Mouse (Mus musculus) heart, adult 2 months (tissue): ENCODE measurements around the gene Fads2. TPM values are rescaled to one million over a fixed set of nuclear protein-coding genes. Genes with fewer than 3 reads are reported as not detected.

Source experiments
- DNase-seq, 2 experiments: peaks; one replicate each; pipeline ENCODE4 v3.0.0; 2021
- H3K27ac ChIP-seq: fragments of 200-600 bp; 2 replicates; pipeline ENCODE4 v1.8.1; 2022
- H3K27me3 ChIP-seq: fragments of 200-500 bp; 2 replicates; pipeline ENCODE4 v1.6.1; 2012; ENCODE audit warnings: mild to moderate bottlenecking, low read length, inconsistent platforms, mixed read lengths; ENCODE audit not compliant: control insufficient read depth, insufficient read depth
- H3K36me3 ChIP-seq: fragments of 200-500 bp; 2 replicates; pipeline ENCODE4 v1.6.1; 2012; ENCODE audit warnings: low read length, inconsistent platforms; ENCODE audit not compliant: control insufficient read depth, insufficient read depth
- H3K4me1 ChIP-seq: fragments of 200-500 bp; 2 replicates; pipeline ENCODE4 v1.6.1; 2011; ENCODE audit warnings: low read length; ENCODE audit not compliant: control insufficient read depth, insufficient read depth
- H3K4me3 ChIP-seq: fragments of 200-600 bp; 2 replicates; pipeline ENCODE4 v1.8.1; 2022
- H3K79me2 ChIP-seq: fragments of 200-500 bp; replicated peaks from 2 replicates; pipeline ENCODE4 v1.6.1; 2012; ENCODE audit warnings: mild to moderate bottlenecking, inconsistent platforms, low read length, moderate library complexity, mixed read lengths; ENCODE audit not compliant: control insufficient read depth, insufficient read depth
- H3K9ac ChIP-seq: fragments of 200-500 bp; 2 replicates; pipeline ENCODE4 v1.6.1; 2012; ENCODE audit warnings: low read depth, mild to moderate bottlenecking, control low read depth, inconsistent platforms, low read length, mixed read lengths
- CTCF ChIP-seq: fragments of 200-600 bp; IDR thresholded peaks from 2 replicates; pipeline ENCODE4 v1.8.1; 2022; ENCODE audit warnings: antibody characterized with exemption, mild to moderate bottlenecking, moderate library complexity
- EP300 ChIP-seq: fragments of 200-500 bp; IDR thresholded peaks from 2 replicates; pipeline ENCODE4 v1.6.1; 2011; ENCODE audit warnings: low read depth, low read length, control low read depth; ENCODE audit not compliant: insufficient read depth
- POLR2A ChIP-seq: fragments of 200-500 bp; IDR thresholded peaks from 2 replicates; pipeline ENCODE4 v1.6.1; 2011; ENCODE audit warnings: mild to moderate bottlenecking, low read depth, low read length, control low read depth; ENCODE audit not compliant: insufficient read depth
- WGBS: fragments of 180-500 bp; shearing (Covaris S2); methylation state at CpG from one replicate; pipeline ENCODE4 v1.1.7; 2018; 5-methylcytosine and 5-hydroxymethylcytosine counted together
- intact Hi-C: fragments of 180-260 bp; cut with DNase I; formaldehyde crosslinking; loops from one replicate; pipeline ENCODE4 v1.15.1; 2025
- polyA plus RNA-seq: library from polyadenylated mRNA; depleted of rRNA; stranded (reverse); fragments of >200 nt; gene quantifications from 2 replicates; pipeline ENCODE4 v1.2.3, GENCODE M21; 2012
- total RNA-seq, 2 experiments: library from RNA; stranded (reverse); gene quantifications; 2 replicates each; pipeline ENCODE4 v1.2.3; 2021

Fads2 gene
- total and polyA plus RNA-seq, 3 experiments = 5.3 to 13.3 (median 6.3) TPM

DNA sequence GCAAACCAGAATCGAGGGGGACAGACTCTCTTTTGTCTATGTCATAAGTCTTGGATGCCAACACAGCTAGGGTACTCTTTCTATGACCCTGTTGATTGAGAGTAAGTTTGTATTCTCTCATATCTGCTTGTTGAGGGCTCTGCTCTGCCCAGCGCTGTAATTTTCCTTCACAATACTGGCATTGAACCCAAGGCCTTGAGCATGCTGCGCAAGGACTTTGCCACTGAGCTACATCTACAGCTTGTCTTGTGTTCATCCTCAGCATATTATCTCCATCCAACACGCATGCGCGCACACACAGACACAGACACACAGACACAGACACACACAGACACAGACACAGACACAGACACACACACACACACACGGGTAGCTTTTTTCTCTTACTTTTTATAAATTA, 21.2 kb downstream of the Fads2 start:
- Histone ChIP-seq H3K4me3 (no peak overlapping the region), H3K36me3 (no peaks in the 10 kb centered on the region), H3K27ac (no peak overlapping the region), H3K4me1 (0 out of 2 replicates have a peak, but pooled peaks cover 4% of the 10 kb centered on the region), H3K79me2 (no peaks in the 10 kb centered on the region), H3K27me3 (no peaks in the 10 kb centered on the region), H3K9ac (no peak overlapping the region)
- intact Hi-C loops = no loop called here
- WGBS = 94% methylated on average over 7 of the region's 7 CpGs
- DNase-seq = no peak
- TF ChIP-seq POLR2A = no peak
- no peak for TF ChIP-seq CTCF
- TF ChIP-seq EP300 = no peak

DNA sequence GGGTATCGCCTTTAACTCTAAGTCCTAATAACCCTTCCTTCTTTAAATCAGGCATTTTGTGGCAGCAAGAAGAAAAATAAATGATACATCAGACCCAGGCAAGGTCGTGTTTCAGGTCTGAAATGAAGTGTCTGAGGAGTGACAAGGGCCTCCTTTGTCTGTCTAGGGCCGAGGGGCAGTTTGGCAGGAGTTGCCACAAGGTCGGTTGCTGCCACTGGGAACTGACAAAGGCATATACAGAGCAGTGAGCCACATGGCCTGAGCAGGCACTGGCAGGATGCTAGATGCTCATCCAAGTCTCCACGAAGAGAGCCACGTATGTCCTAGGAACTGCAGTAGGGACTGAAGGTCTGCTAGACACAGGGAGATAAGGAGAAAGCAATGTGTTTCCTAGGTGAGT, 23.2 kb downstream of the Fads2 start:
- Histone ChIP-seq H3K27ac (no peak overlapping the region), H3K4me3 (no peak overlapping the region), H3K79me2 (no peaks in the 10 kb centered on the region), H3K9ac (no peak overlapping the region), H3K4me1 (0 out of 2 replicates have a peak, but pooled peaks cover 4% of the 10 kb centered on the region), H3K36me3 (no peaks in the 10 kb centered on the region), H3K27me3 (no peaks in the 10 kb centered on the region)
- WGBS = 87% methylated on average over 6 of the region's 6 CpGs
- no peak for TF ChIP-seq EP300
- TF ChIP-seq POLR2A = no peak
- TF ChIP-seq CTCF = no peak
- no peak for DNase-seq
- intact Hi-C loops = no loop called here

DNA sequence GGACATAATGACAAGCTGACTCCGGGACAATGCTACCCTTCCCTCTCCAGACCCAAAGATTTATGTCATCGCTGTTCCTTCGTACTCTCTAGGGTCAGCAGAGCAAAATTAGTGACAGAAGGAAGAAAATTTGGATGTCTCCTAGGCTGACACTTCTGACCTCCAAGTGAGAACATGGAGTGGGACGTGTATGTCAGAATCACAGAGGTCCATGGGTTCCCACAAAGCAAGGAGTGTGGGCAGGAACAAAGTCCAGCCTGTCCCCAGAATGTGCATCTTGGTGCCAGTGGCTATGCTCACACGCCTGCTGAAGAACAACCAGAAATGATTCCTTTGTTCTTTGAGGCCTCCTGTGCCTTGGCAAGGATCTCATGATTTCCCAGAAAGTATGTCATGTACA, 28.4 kb downstream of the Fads2 start:
- WGBS = 92% methylated on average over 5 of the region's 5 CpGs
- Histone ChIP-seq H3K4me3 (no peak overlapping the region), H3K79me2 (no peaks in the 10 kb centered on the region), H3K27ac (no peak overlapping the region), H3K9ac (no peak overlapping the region), H3K27me3 (no peaks in the 10 kb centered on the region), H3K4me1 (no peaks in the 10 kb centered on the region), H3K36me3 (no peaks in the 10 kb centered on the region)
- intact Hi-C loops = no loop called here
- TF ChIP-seq CTCF (no peak), EP300 (no peak), POLR2A (no peak)
- DNase-seq = no peak

DNA sequence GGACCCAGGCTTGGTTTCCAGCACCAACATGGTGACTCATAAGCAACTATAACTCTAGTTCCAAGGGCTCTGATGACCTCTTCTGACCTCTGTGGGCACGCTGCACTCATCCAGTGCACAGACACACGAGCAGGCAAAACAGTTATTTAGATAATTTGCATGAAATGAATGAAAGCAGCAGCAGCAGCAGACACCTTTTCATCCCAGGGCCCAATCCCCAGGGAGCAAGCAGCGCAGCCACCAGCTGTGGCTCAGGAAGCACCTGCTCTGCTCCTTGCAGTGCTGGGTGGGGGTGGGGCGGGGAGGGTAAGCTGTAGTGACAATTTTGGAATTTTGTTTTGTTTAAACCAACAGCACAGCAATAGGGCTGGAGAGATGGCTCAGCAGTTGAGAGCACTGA, 29.7 kb downstream of the Fads2 start:
- H3K9ac ChIP-seq = no peak overlapping the region
- H3K4me3 ChIP-seq = no peak overlapping the region
- DNase-seq = no peak
- no peak for TF ChIP-seq POLR2A
- no peak for TF ChIP-seq CTCF
- no peak for TF ChIP-seq EP300
- 61% methylated on average over 4 of the region's 4 CpGs for WGBS
- no peaks in the 10 kb centered on the region for H3K4me1 ChIP-seq
- no peaks in the 10 kb centered on the region for H3K27me3 ChIP-seq
- intact Hi-C loops = no loop called here
- H3K36me3 ChIP-seq = no peaks in the 10 kb centered on the region
- no peak overlapping the region for H3K27ac ChIP-seq
- no peaks in the 10 kb centered on the region for H3K79me2 ChIP-seq

DNA sequence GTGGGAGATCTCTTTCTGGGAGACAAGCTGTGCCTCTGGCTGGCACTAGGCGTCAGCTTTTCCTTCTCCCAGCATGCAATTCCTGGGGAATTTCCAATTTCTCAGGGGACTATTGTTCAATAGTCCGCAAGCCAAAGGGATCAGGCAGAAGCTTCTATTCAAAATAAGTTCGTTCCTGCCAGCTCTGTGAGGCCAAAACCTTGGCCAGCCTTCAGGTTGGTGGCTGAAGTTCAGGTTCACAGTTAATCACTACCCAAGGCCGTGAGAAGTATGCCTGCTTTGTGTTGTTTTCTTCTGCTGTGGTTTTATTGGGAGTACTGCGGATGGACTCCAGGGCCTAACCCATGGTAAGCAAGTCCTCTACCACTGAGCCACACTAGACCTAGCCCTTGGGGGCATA, 30.4 kb downstream of the Fads2 start:
- Histone ChIP-seq H3K4me1 (no peaks in the 10 kb centered on the region), H3K36me3 (no peaks in the 10 kb centered on the region), H3K9ac (no peak overlapping the region), H3K27me3 (no peaks in the 10 kb centered on the region), H3K27ac (no peak overlapping the region), H3K79me2 (no peaks in the 10 kb centered on the region), H3K4me3 (no peak overlapping the region)
- DNase-seq = no peak
- WGBS = 67% methylated on average over 5 of the region's 5 CpGs
- TF ChIP-seq POLR2A (no peak), EP300 (no peak)
- intact Hi-C loops = no loop called here

DNA sequence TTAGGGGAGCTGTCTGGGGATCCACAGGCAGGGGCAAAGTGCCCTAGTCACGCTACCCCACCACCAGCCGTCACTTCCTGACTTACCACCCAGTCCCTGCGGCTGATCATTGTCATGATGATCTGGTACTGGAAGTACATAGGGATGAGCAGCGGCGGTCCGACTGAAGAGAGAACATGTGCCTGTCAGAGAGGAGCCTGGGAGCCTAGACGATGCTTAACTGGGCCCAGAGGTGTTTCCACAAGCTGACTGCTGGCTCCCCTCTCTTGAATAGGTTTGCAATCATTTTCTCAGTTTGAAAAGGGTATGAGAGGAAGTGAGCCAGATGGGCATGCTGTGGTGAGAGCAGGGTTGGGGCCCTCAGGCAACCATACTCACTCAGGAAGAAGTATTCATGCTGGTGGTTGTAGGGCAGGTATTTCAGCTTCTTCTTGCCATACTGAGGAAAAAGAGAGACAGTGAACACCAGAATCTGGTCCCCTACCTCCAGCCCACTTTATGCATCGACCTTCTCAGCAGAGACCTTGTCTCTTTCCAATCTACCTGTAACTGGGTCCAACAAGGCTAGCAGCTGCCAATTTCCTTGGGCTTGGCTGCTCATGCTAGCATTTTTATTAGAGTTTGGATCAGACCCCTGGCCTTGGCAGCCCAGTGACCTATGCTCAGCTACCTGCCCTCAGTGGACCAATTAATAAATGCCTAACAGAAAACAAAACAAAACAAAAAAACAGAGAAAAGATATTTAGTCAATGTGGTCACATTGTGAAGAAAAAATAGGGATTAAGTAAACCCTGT, 31.2 kb downstream of the Fads2 start:
- Histone ChIP-seq H3K4me3 (no peak overlapping the region), H3K27me3 (no peaks in the 10 kb centered on the region), H3K79me2 (no peaks in the 10 kb centered on the region), H3K27ac (no peak overlapping the region), H3K36me3 (no peaks in the 10 kb centered on the region), H3K9ac (no peak overlapping the region), H3K4me1 (peaks cover 2% of the 10 kb centered on the region; the same call in 1 of the 2 replicates)
- intact Hi-C loops = no loop called here
- WGBS = 94% methylated on average over 8 of the region's 8 CpGs
- TF ChIP-seq CTCF = no peak
- TF ChIP-seq EP300 = no peak
- TF ChIP-seq POLR2A = no peak
- no peak for DNase-seq
